Mouse (Mus musculus) CH12.LX (cell line): ENCODE measurements at regions not wholly inside any gene's neighbourhood (a gene's known extent, or its start where the extent isn't known, plus 50 kb on each side); places are given as distances from the start of the nearest gene placed in this dataset.

Experiments
- DNase-seq: peaks from one replicate; pipeline ENCODE4 v3.0.0-alpha.2; 2013; ENCODE audit errors: extremely low read depth
- H3K27ac ChIP-seq: 2 replicates; pipeline ENCODE4 v1.5.1; 2012; ENCODE audit warnings: low read depth, mild to moderate bottlenecking, control low read depth, moderate library complexity; ENCODE audit not compliant: insufficient read depth
- H3K27me3 ChIP-seq: replicated peaks from 2 replicates; pipeline ENCODE3; 2012; ENCODE audit warnings: inconsistent platforms
- H3K36me3 ChIP-seq, 2 experiments: replicated peaks in 1 of 2; 2 replicates each; pipeline versions ENCODE3 to v1.6.1; 2012; ENCODE audit warnings: inconsistent platforms in 1 of 2, low read length in 1 of 2, mild to moderate bottlenecking in 1 of 2, mixed read lengths in 1 of 2, moderate library complexity in 1 of 2; ENCODE audit not compliant: control insufficient read depth in 1 of 2, insufficient read depth in 1 of 2
- H3K4me1 ChIP-seq, 2 experiments: 2 replicates each; pipeline ENCODE4 v1.6.1; 2012; ENCODE audit warnings: inconsistent platforms in 1 of 2, moderate library complexity in 1 of 2; ENCODE audit not compliant: insufficient read depth in 2 of 2, control insufficient read depth in 1 of 2
- H3K4me2 ChIP-seq: 2 replicates; pipeline ENCODE4 v1.6.1; 2012; ENCODE audit warnings: low read depth, mild to moderate bottlenecking, control low read depth; ENCODE audit not compliant: poor library complexity, insufficient read depth, severe bottlenecking
- H3K4me3 ChIP-seq, 3 experiments: fragments of 150-350 bp in 1 of 3; sonication (generic) in 1 of 3; replicated peaks in 1 of 3; 2 replicates each; pipeline versions ENCODE3 to v1.5.1; 2011 to 2012; ENCODE audit warnings: low read depth in 2 of 3, low read length in 2 of 3, mild to moderate bottlenecking in 2 of 3, moderate library complexity in 2 of 3, control low read depth in 1 of 3, improper control_type of control experiment in 1 of 3, inconsistent platforms in 1 of 3, mixed read lengths in 1 of 3; ENCODE audit not compliant: poor library complexity in 1 of 3
- H3K79me2 ChIP-seq: replicated peaks from 2 replicates; pipeline ENCODE4 v1.6.1; 2012; ENCODE audit warnings: mild to moderate bottlenecking, moderate library complexity; ENCODE audit not compliant: control insufficient read depth, poor library complexity, insufficient read depth, severe bottlenecking; ENCODE audit errors: extremely low read depth
- H3K9ac ChIP-seq: 2 replicates; pipeline ENCODE4 v1.6.1; 2012; ENCODE audit warnings: low read depth, mild to moderate bottlenecking, control low read depth, moderate library complexity; ENCODE audit not compliant: insufficient read depth
- H3K9me3 ChIP-seq: replicated peaks from 2 replicates; pipeline ENCODE3; 2012; ENCODE audit warnings: low read length, inconsistent platforms, mixed read lengths
- BHLHE40 ChIP-seq: IDR thresholded peaks from 2 replicates; pipeline ENCODE4 v1.6.1; 2011; ENCODE audit warnings: mild to moderate bottlenecking, low read depth, low read length, improper control_type of control experiment
- CHD2 ChIP-seq: IDR thresholded peaks from 2 replicates; pipeline ENCODE4 v1.6.1; 2011; ENCODE audit warnings: low read length, improper control_type of control experiment
- CTCF ChIP-seq, 2 experiments: IDR thresholded peaks in 1 of 2; conservative IDR thresholded peaks in 1 of 2; 2 replicates each; pipeline ENCODE4 v1.5.1; 2011 to 2012; ENCODE audit warnings: low read depth in 2 of 2, low read length in 2 of 2, improper control_type of control experiment in 1 of 2, inconsistent platforms in 1 of 2, mild to moderate bottlenecking in 1 of 2, moderate library complexity in 1 of 2
- ELF1 ChIP-seq: IDR thresholded peaks from 2 replicates; pipeline ENCODE4 v1.6.1; 2014; ENCODE audit warnings: low read depth, mild to moderate bottlenecking, inconsistent platforms, low read length, improper control_type of control experiment
- GABPA ChIP-seq: IDR thresholded peaks from 2 replicates; pipeline ENCODE4 v1.6.1; 2012; ENCODE audit warnings: low read depth, low read length, improper control_type of control experiment, inconsistent platforms; ENCODE audit not compliant: insufficient replicate concordance
- IRF4 ChIP-seq: IDR thresholded peaks from 2 replicates; pipeline ENCODE4 v1.6.1; 2014; ENCODE audit warnings: low read depth, mild to moderate bottlenecking, inconsistent platforms, low read length, improper control_type of control experiment
- JUND ChIP-seq: conservative IDR thresholded peaks from 2 replicates; pipeline ENCODE4 v1.6.1; 2011; ENCODE audit warnings: low read depth, low read length, improper control_type of control experiment
- KAT2A ChIP-seq: IDR thresholded peaks from 2 replicates; pipeline ENCODE4 v1.6.1; 2012; ENCODE audit warnings: low read length, improper control_type of control experiment, inconsistent platforms; ENCODE audit not compliant: insufficient replicate concordance
- MAFK ChIP-seq: IDR thresholded peaks from 2 replicates; pipeline ENCODE4 v1.6.1; 2011; ENCODE audit warnings: low read length, improper control_type of control experiment; ENCODE audit not compliant: insufficient replicate concordance
- MAZ ChIP-seq: IDR thresholded peaks from 2 replicates; pipeline ENCODE4 v1.6.1; 2012; ENCODE audit warnings: low read depth, mild to moderate bottlenecking, inconsistent platforms, low read length, improper control_type of control experiment, moderate library complexity
- MXI1 ChIP-seq: IDR thresholded peaks from 2 replicates; pipeline ENCODE4 v1.6.1; 2011; ENCODE audit warnings: mild to moderate bottlenecking, low read depth, low read length, improper control_type of control experiment
- MYC ChIP-seq: IDR thresholded peaks from 2 replicates; pipeline ENCODE4 v1.6.1; 2011; ENCODE audit warnings: low read depth, mild to moderate bottlenecking, improper control_type of control experiment, low read length
- NELFE ChIP-seq: IDR thresholded peaks from 2 replicates; pipeline ENCODE4 v1.6.1; 2011; ENCODE audit warnings: low read depth, low read length, improper control_type of control experiment
- PAX5 ChIP-seq: IDR thresholded peaks from 2 replicates; pipeline ENCODE4 v1.6.1; 2012; ENCODE audit warnings: low read length, inconsistent platforms, mixed read lengths
- POLR2A ChIP-seq: IDR thresholded peaks from 2 replicates; pipeline ENCODE4 v1.6.1; 2011; ENCODE audit warnings: low read depth, mild to moderate bottlenecking, improper control_type of control experiment, low read length
- POLR2AphosphoS2 ChIP-seq: IDR thresholded peaks from 2 replicates; pipeline ENCODE4 v1.6.1; 2011; ENCODE audit warnings: low read depth, low read length, improper control_type of control experiment
- SIN3A ChIP-seq: IDR thresholded peaks from 2 replicates; pipeline ENCODE4 v1.6.1; 2012; ENCODE audit warnings: low read length, improper control_type of control experiment, inconsistent platforms
- SMC3 ChIP-seq: IDR thresholded peaks from 2 replicates; pipeline ENCODE4 v1.6.1; 2011; ENCODE audit warnings: low read depth, low read length, improper control_type of control experiment
- TBP ChIP-seq: conservative IDR thresholded peaks from 2 replicates; pipeline ENCODE4 v1.6.1; 2011; ENCODE audit warnings: low read depth, low read length, improper control_type of control experiment
- UBTF ChIP-seq: IDR thresholded peaks from 2 replicates; pipeline ENCODE4 v1.6.1; 2012; ENCODE audit warnings: low read depth, mild to moderate bottlenecking, inconsistent platforms, low read length, improper control_type of control experiment, moderate library complexity
- ZMIZ1 ChIP-seq: IDR thresholded peaks from 2 replicates; pipeline ENCODE4 v1.6.1; 2012; ENCODE audit warnings: low read depth, mild to moderate bottlenecking, inconsistent platforms, low read length, improper control_type of control experiment
- ZNF384 ChIP-seq: IDR thresholded peaks from 2 replicates; pipeline ENCODE4 v1.6.1; 2012; ENCODE audit warnings: low read depth, low read length, improper control_type of control experiment, inconsistent platforms
- dilution Hi-C: fragments of 300-500 bp; cut with MboI; formaldehyde crosslinking; loops from 2 replicates; pipeline ENCODE4 v1.14.3; 2020; ENCODE audit warnings: low sequenced_read_pairs; ENCODE audit not compliant: extremely low pct_unique_long_range_greater_than_20kb, extremely low pct_ligation_motif_present
- in situ Hi-C: fragments of 300-500 bp; cut with MboI; formaldehyde crosslinking; loops from 3 replicates; pipeline ENCODE4 v1.14.3; 2019; ENCODE audit warnings: low sequenced_read_pairs, low pct_ligation_motif_present, low pct_unique_long_range_greater_than_20kb, mixed read lengths

DNA sequence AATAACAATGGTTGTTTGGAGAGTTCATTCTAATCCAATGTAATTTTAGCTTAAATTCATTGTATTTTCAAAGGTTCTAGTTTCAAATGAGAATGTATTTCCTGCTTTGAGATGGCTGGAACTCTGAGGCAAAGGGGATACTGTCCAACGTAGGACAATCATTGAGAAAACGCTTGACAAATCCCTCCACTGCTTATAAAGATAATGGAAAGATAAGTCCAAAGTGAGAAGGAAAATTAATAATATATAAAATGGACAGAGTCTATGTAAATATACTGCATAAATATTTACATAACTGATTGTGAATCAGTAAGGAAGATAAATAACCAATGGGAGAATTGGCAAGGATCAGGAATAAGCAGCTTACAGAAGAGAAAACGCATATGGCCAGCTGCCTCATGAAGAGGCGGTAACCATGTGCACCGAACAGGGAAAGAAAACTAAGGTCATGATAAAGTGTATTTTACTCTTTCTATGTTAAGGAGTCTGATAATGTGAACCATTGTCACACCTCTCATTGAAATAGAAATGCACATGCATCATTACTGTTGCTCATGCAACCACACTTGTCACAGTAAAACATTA lies 55.3 kb upstream of the Fam19a1 start:
- in situ Hi-C loops (no loop called here), dilution Hi-C loops (no loop called here)
- H3K9ac ChIP-seq = no peak overlapping the region

DNA sequence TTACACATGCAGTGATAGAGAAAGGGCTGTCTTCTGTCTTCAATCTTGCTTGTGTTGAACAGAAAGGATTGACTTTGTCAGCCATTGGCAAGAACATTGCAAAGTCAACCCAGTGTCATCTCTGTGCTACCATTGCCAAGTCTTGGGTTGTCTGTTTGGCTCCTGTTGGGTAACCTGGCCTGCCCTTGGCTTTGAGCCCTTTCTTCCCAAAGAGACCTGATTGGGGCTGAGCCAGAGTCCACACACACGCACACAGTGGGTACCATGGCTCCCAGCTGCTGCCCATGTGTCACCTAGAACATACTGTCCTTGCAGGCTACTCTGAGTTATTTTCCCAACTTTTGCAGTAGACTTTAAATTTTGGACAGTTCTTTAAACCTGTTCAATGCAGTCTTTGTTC lies 51.0 kb upstream of the Fam19a1 start:
- H3K9ac ChIP-seq = no peak overlapping the region
- H3K79me2 ChIP-seq = no peaks in the 10 kb centered on the region
- H3K9me3 ChIP-seq = peaks cover 5% of the 10 kb centered on the region
- H3K36me3 ChIP-seq = no peaks in the 10 kb centered on the region
- H3K27me3 ChIP-seq = no peaks in the 10 kb centered on the region
- H3K27ac ChIP-seq = no peak overlapping the region
- in situ Hi-C loops (no loop called here), dilution Hi-C loops (no loop called here)
- no peak for DNase-seq
- H3K4me3 ChIP-seq = no peak overlapping the region
- TF ChIP-seq MAZ = no peak
- no peak for TF ChIP-seq TBP
- TF ChIP-seq ELF1 = no peak
- TF ChIP-seq KAT2A = no peak
- no peak for TF ChIP-seq BHLHE40
- no peak for TF ChIP-seq PAX5
- no peak for TF ChIP-seq JUND
- no peak for TF ChIP-seq GABPA
- TF ChIP-seq CTCF (conservative IDR thresholded peaks at IDR 0.05 in 1 of 2, IDR thresholded peaks at IDR 0.05 in 1 of 2; ENCODE audit: low read depth in 2 of 2, low read length in 2 of 2) = no peak
- TF ChIP-seq SIN3A = no peak
- TF ChIP-seq ZNF384 = no peak
- no peak for TF ChIP-seq POLR2AphosphoS2
- no peak for TF ChIP-seq MXI1
- no peak for TF ChIP-seq MAFK
- TF ChIP-seq, all 38 proteins: peak for 0
- no peak overlapping the region for H3K4me2 ChIP-seq
- no peaks in the 10 kb centered on the region for H3K4me1 ChIP-seq

More for the DNA sequence above, 55.3 kb upstream of the Fam19a1 start:
- H3K27me3 ChIP-seq = no peaks in the 10 kb centered on the region
- no peaks in the 10 kb centered on the region for H3K36me3 ChIP-seq
- no peaks in the 10 kb centered on the region for H3K79me2 ChIP-seq
- no peak overlapping the region for H3K4me3 ChIP-seq
- H3K9me3 ChIP-seq = peaks cover 11% of the 10 kb centered on the region
- no peak for TF ChIP-seq UBTF
- no peak for TF ChIP-seq ZNF384
- TF ChIP-seq MYC = no peak
- TF ChIP-seq CHD2 = no peak
- TF ChIP-seq PAX5 = no peak
- no peak for TF ChIP-seq CTCF (conservative IDR thresholded peaks at IDR 0.05 in 1 of 2, IDR thresholded peaks at IDR 0.05 in 1 of 2; ENCODE audit: low read depth in 2 of 2, low read length in 2 of 2)
- TF ChIP-seq SMC3 = no peak
- TF ChIP-seq JUND = no peak
- TF ChIP-seq IRF4 = no peak
- no peak for TF ChIP-seq POLR2A
- no peak for TF ChIP-seq ZMIZ1
- no peak for TF ChIP-seq MAZ
- TF ChIP-seq NELFE = no peak
- no peak for TF ChIP-seq MAFK
- no peak for TF ChIP-seq BHLHE40
- H3K4me2 ChIP-seq = no peak overlapping the region
- H3K4me1 ChIP-seq = no peaks in the 10 kb centered on the region
- H3K27ac ChIP-seq = no peak overlapping the region
- DNase-seq = no peak
